23 mouse cellular contexts compared by ENCODE assay signal in the genomic region with DNA sequence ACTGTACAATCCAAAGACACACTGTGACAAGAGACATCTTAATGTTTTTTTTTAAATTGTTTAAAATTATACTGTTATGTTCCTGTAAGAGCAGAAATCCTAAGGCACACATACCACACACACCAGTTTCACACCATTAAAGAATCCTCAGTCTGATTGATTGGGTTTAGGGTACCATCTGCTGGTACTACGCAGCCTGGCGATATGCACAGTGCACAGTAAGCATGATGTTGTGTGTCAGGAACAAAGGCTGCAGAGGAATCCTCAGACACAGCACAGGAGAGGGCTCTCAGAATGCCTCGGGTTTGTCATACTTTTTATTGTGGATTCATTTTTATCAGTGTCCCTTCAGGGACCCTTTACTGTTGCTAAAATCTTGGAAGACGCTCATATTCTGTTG. TPM values are rescaled to one million over a fixed set of nuclear protein-coding genes. Genes with fewer than 3 reads are reported as not detected.
"Had no signal": no experiment of that assay in that cellular context is flagged by ENCODE, and none has a peak within 500 bp of the region (broad histone marks: within the 10 kb centered on the region; RNA-seq: fewer than 3 reads in every experiment).

No protein-coding gene starts in this region.

- H3K27me3 ChIP-seq: kidney, embryonic 15.5 days; liver, embryonic 13.5 days; megakaryocyte, embryonic 14.5 days; neural tube, embryonic 12.5 days; neural tube, embryonic 15.5 days; stomach, embryonic 15.5 days had no signal

- H3K9me3 ChIP-seq: kidney, embryonic 15.5 days; liver, embryonic 13.5 days; midbrain, embryonic 10.5 days; neural tube, embryonic 12.5 days; neural tube, embryonic 15.5 days; stomach, embryonic 15.5 days had no signal

- H3K4me3 ChIP-seq: kidney, embryonic 15.5 days; left cerebral cortex, adult 2 months; liver, embryonic 13.5 days; megakaryocyte, embryonic 14.5 days; midbrain, embryonic 10.5 days; neural tube, embryonic 12.5 days; neural tube, embryonic 15.5 days; stomach, embryonic 15.5 days had no signal

- H3K4me1 ChIP-seq: kidney, embryonic 15.5 days; liver, embryonic 13.5 days; megakaryocyte, embryonic 14.5 days; midbrain, embryonic 10.5 days; neural tube, embryonic 12.5 days; stomach, embryonic 15.5 days had no signal

- H3K9ac ChIP-seq: kidney, embryonic 15.5 days; liver, embryonic 13.5 days; neural tube, embryonic 12.5 days; neural tube, embryonic 15.5 days; stomach, embryonic 15.5 days had no signal

- H3K4me2 ChIP-seq: kidney, embryonic 15.5 days; liver, embryonic 13.5 days; neural tube, embryonic 12.5 days; neural tube, embryonic 15.5 days; stomach, embryonic 15.5 days had no signal

- H3K27ac ChIP-seq: kidney, embryonic 15.5 days; left cerebral cortex, adult 2 months; liver, embryonic 13.5 days; midbrain, embryonic 10.5 days; neural tube, embryonic 12.5 days; neural tube, embryonic 15.5 days; stomach, embryonic 15.5 days had no signal

- H3K36me3 ChIP-seq: kidney, embryonic 15.5 days; liver, embryonic 13.5 days; midbrain, embryonic 10.5 days; neural tube, embryonic 12.5 days; neural tube, embryonic 15.5 days; stomach, embryonic 15.5 days had no signal

- DNase-seq: kidney, adult 8-10 months; kidney, postnatal 10 days; kidney, postnatal 36 days; layer of hippocampus, postnatal 36 days; liver, embryonic 13.5 days; lung, adult 2 months; lung, postnatal 36 days; midbrain, embryonic 14.5 days; retina, postnatal 1 day; right cerebral cortex, postnatal 25 days; spleen, adult 18-20 months; thymus, postnatal 25 days had no signal

RNA-seq across cellular contexts. Expression of a gene that starts 12.5 kb away (rescaled TPM):
- polyA plus RNA-seq: limb, embryonic 11.5 days; limb, embryonic 14.5 days; midbrain, embryonic 10.5 days; neural tube, embryonic 12.5 days; neural tube, embryonic 15.5 days; thymus, postnatal 0 days had no signal

RNA-seq across cellular contexts. Expression of a gene that starts 20.3 kb away (rescaled TPM):
- polyA plus RNA-seq: limb, embryonic 11.5 days; midbrain, embryonic 10.5 days; midbrain, embryonic 14.5 days; neural tube, embryonic 12.5 days; thymus, postnatal 0 days had no signal

RNA-seq across cellular contexts. Expression of a gene that starts 33.9 kb away (rescaled TPM):
- polyA plus RNA-seq: limb, embryonic 11.5 days; limb, embryonic 14.5 days; lung, embryonic 16.5 days; midbrain, embryonic 14.5 days; neural tube, embryonic 12.5 days; neural tube, embryonic 15.5 days; thymus, postnatal 0 days had no signal
